Mouse (Mus musculus) embryonic facial prominence, embryonic 10.5 days (tissue): ENCODE data around the gene F2rl3. TPM values are rescaled to one million over a fixed set of nuclear protein-coding genes. Genes with fewer than 3 reads are reported as not detected.

Experiments
- DNase-seq: peaks from one replicate; pipeline ENCODE4 v3.0.0-alpha.2; 2017; ENCODE audit warnings: low spot score
- H3K27ac ChIP-seq: fragments of 300-500 bp; sonication (generic); replicated peaks from 2 replicates; pipeline ENCODE4 v1.5.1; 2016; ENCODE audit warnings: mild to moderate bottlenecking
- H3K27me3 ChIP-seq: fragments of 300-500 bp; sonication (generic); replicated peaks from 2 replicates; pipeline ENCODE4 v1.6.1; 2016; ENCODE audit warnings: low read depth, mild to moderate bottlenecking; ENCODE audit not compliant: poor library complexity, severe bottlenecking
- H3K36me3 ChIP-seq: fragments of 300-500 bp; sonication (generic); replicated peaks from 2 replicates; pipeline ENCODE4 v1.6.1; 2016; ENCODE audit warnings: mild to moderate bottlenecking, moderate library complexity
- H3K4me1 ChIP-seq: fragments of 300-500 bp; sonication (generic); 2 replicates; pipeline ENCODE4 v1.6.1; 2016
- H3K4me3 ChIP-seq: fragments of 300-500 bp; sonication (generic); 2 replicates; pipeline ENCODE4 v1.5.1; 2016; ENCODE audit warnings: mild to moderate bottlenecking, moderate library complexity
- H3K9me3 ChIP-seq: fragments of 300-500 bp; sonication (generic); 2 replicates; pipeline ENCODE4 v1.6.1; 2016; ENCODE audit warnings: mild to moderate bottlenecking
- WGBS: fragments of 180-500 bp; shearing (Covaris S2); methylation state at CpG from one replicate; pipeline ENCODE4 v1.1.7; 2016; 5-methylcytosine and 5-hydroxymethylcytosine counted together
- polyA plus RNA-seq: library from polyadenylated mRNA; unstranded; fragments of >200 nt; fragmentation: Nextera tagmentation; extraction: Ambion mirVana; gene quantifications from 2 replicates; pipeline ENCODE4 v1.2.1, GENCODE M21; 2016

Gene F2rl3
- polyA plus RNA-seq, 1 experiment from 2014 or later: 2.1 TPM

GRCm38 (mm10) chr8:72801583-72801982 lies 39.9 kb downstream of the F2rl3 start:
- Histone ChIP-seq H3K9me3 (no peaks in the 10 kb centered on the region), H3K27ac (no peak overlapping the region), H3K4me1 (no peaks in the 10 kb centered on the region), H3K36me3 (no peaks in the 10 kb centered on the region), H3K4me3 (no peak overlapping the region), H3K27me3 (no peaks in the 10 kb centered on the region)
- DNase-seq: no peak
- WGBS: 84% methylated on average over 2 of the region's 2 CpGs

- Histone ChIP-seq H3K4me1 (no peaks in the 10 kb centered on the region), H3K36me3 (peaks cover 7% of the 10 kb centered on the region), H3K4me3 (no peak overlapping the region), H3K27ac (no peak overlapping the region), H3K27me3 (no peaks in the 10 kb centered on the region), H3K9me3 (no peaks in the 10 kb centered on the region)
- DNase-seq: no peak
- WGBS: 86% methylated on average over 3 of the region's 3 CpGs
Observed at GRCm38 (mm10) chr8:72812690-72813089, 51.0 kb downstream of the F2rl3 start.

Other genes with a start within 250 kb of the F2rl3 start
- gene Med26, start 213.6 kb upstream of the F2rl3 start, polyA plus RNA-seq: 20.1 and 20.2 TPM in 2 replicates
- 107 TPM in 2 replicates for gene Smim7, start 190.8 kb upstream of the F2rl3 start, polyA plus RNA-seq
- 9.8 and 11.2 TPM in 2 replicates for gene Tmem38a, start 189.8 kb upstream of the F2rl3 start, polyA plus RNA-seq
- gene Nwd1, start 115.2 kb upstream of the F2rl3 start, polyA plus RNA-seq: not detected in 2 replicates
- gene Sin3b, start 38.6 kb upstream of the F2rl3 start, polyA plus RNA-seq: 142 and 149 TPM in 2 replicates